Mouse (Mus musculus) lung, adult 18-20 months (tissue): ENCODE data around the gene Gm9913.

Experiments
- DNase-seq, 2 experiments: peaks; one replicate each; pipeline ENCODE4 v3.0.0; 2022; ENCODE audit warnings: mixed read lengths in 2 of 2

Gene Gm9913

GRCm38 (mm10) chr2:125505006-125505745, at the start of gene Gm9913:
Gm9913 (plus strand) TSS chr2:125505089.
- DNase-seq: peak; percentile 43 to 46

- DNase-seq: no peak
Observed at GRCm38 (mm10) chr2:125456059-125456789, 48.7 kb upstream of the Gm9913 start.

- no peak for DNase-seq
Observed at GRCm38 (mm10) chr2:125459087-125459486, 45.8 kb upstream of the Gm9913 start.

- DNase-seq: no peak
Observed at GRCm38 (mm10) chr2:125464036-125464435, 40.9 kb upstream of the Gm9913 start.

- peak; percentile 38 to 51 for DNase-seq
Observed at GRCm38 (mm10) chr2:125470553-125471295, 34.2 kb upstream of the Gm9913 start.

- DNase-seq: no peak
Observed at GRCm38 (mm10) chr2:125471721-125472120, 33.2 kb upstream of the Gm9913 start.

- peak; percentile 26 to 47 for DNase-seq
Observed at GRCm38 (mm10) chr2:125473228-125473627, 31.7 kb upstream of the Gm9913 start.

- DNase-seq: no peak
Observed at GRCm38 (mm10) chr2:125474690-125475089, 30.2 kb upstream of the Gm9913 start.

- DNase-seq: no peak
Observed at GRCm38 (mm10) chr2:125476231-125476630, 28.7 kb upstream of the Gm9913 start.

- no peak for DNase-seq
Observed at GRCm38 (mm10) chr2:125477367-125477766, 27.5 kb upstream of the Gm9913 start.

GRCm38 (mm10) chr2:125478705-125479104, 26.2 kb upstream of the Gm9913 start:
- DNase-seq: no peak

GRCm38 (mm10) chr2:125480057-125480456, 24.8 kb upstream of the Gm9913 start:
- DNase-seq: peak; percentile 24 to 59

- no peak for DNase-seq
Observed at GRCm38 (mm10) chr2:125481116-125481515, 23.8 kb upstream of the Gm9913 start.

- no peak for DNase-seq
Observed at GRCm38 (mm10) chr2:125481531-125482317, 23.2 kb upstream of the Gm9913 start.

GRCm38 (mm10) chr2:125484164-125484563, 20.7 kb upstream of the Gm9913 start:
- DNase-seq: peak in 1 of 2 experiments; percentile 46

- no peak for DNase-seq
Observed at GRCm38 (mm10) chr2:125484910-125485309, 20.0 kb upstream of the Gm9913 start.

- DNase-seq: no peak
Observed at GRCm38 (mm10) chr2:125489979-125490378, 14.9 kb upstream of the Gm9913 start.

GRCm38 (mm10) chr2:125492050-125492900, 12.6 kb upstream of the Gm9913 start:
- DNase-seq: no peak

GRCm38 (mm10) chr2:125494291-125494690, 10.6 kb upstream of the Gm9913 start:
- DNase-seq: no peak

- DNase-seq: no peak
Observed at GRCm38 (mm10) chr2:125494831-125495812, 9.8 kb upstream of the Gm9913 start.
